21 mouse cellular contexts compared by ENCODE assay signal in the genomic region with DNA sequence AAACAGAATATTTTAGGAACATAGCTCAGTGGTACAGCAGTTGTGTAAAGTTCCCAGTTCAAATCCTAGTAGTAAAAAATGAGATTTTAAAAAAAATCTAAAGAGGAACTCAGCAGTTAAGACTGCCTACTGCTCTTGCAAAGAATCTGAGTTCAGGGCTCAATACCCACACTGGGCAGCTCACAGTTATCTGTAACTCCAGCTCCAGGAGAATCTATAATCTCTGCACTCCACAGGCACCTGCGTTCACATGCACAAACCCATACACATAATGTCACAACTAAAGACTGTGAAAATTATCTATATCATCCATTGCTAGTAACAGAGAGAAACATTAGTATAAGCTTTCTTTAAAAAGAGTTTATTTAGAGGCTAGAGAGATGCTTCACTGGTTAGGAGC.
"Had no signal": no experiment of that assay in that cellular context is flagged by ENCODE, and none has a peak within 500 bp of the region (broad histone marks: within the 10 kb centered on the region; RNA-seq: fewer than 3 reads in every experiment).

No protein-coding gene starts in this region.

- DNase-seq: liver, postnatal 0 days; lung, adult 2 months; lung, postnatal 14 days; midbrain, embryonic 14.5 days; retina, postnatal 1 day; right cerebral cortex, adult 18-20 months; right cerebral cortex, postnatal 25 days; right cerebral cortex, postnatal 4 days; spleen, adult 18-20 months; thymus, adult 18-20 months; thymus, postnatal 14 days; thymus, postnatal 36 days had no signal

- H3K4me3 ChIP-seq: lung, embryonic 15.5 days; megakaryocyte, embryonic 14.5 days; midbrain, embryonic 10.5 days; midbrain, embryonic 12.5 days; myocyte; neural tube, embryonic 13.5 days; neural tube, embryonic 15.5 days had no signal

- H3K4me2 ChIP-seq: lung, embryonic 15.5 days; midbrain, embryonic 12.5 days; neural tube, embryonic 13.5 days; neural tube, embryonic 15.5 days had no signal

- H3K4me1 ChIP-seq: midbrain, embryonic 12.5 days had no signal

- H3K36me3 ChIP-seq: lung, embryonic 15.5 days; midbrain, embryonic 10.5 days; midbrain, embryonic 12.5 days; neural tube, embryonic 13.5 days had no signal

- H3K27ac ChIP-seq: lung, embryonic 15.5 days; midbrain, embryonic 10.5 days; midbrain, embryonic 12.5 days; neural tube, embryonic 13.5 days; neural tube, embryonic 15.5 days had no signal

- ATAC-seq: liver, postnatal 0 days; lung, postnatal 0 days; midbrain, embryonic 16.5 days had no signal

- H3K9ac ChIP-seq: liver, postnatal 0 days; lung, embryonic 15.5 days; midbrain, embryonic 12.5 days; neural tube, embryonic 13.5 days; neural tube, embryonic 15.5 days had no signal

- H3K27me3 ChIP-seq: lung, embryonic 15.5 days; megakaryocyte, embryonic 14.5 days; midbrain, embryonic 12.5 days; neural tube, embryonic 13.5 days; neural tube, embryonic 15.5 days had no signal

- H3K9me3 ChIP-seq: lung, embryonic 15.5 days; megakaryocyte, embryonic 14.5 days; midbrain, embryonic 10.5 days; midbrain, embryonic 12.5 days; neural tube, embryonic 13.5 days; neural tube, embryonic 15.5 days had no signal
